Mouse (Mus musculus) regulatory T cell (primary cell): Measurements from ENCODE around the gene Pgam2.

Source experiments
- in situ Hi-C: fragments of 300-600 bp; cut with MboI, MseI; formaldehyde crosslinking; loops from one replicate; pipeline ENCODE4 v1.15.1; 2025; ENCODE audit warnings: high pct_unique_total_duplicates

Pgam2 gene

GRCm38 (mm10) chr11:5807956-5808355, 4.4 kb upstream of the Pgam2 start:
- in situ Hi-C loops, result no loop called here

GRCm38 (mm10) chr11:5805711-5806110, 2.2 kb upstream of the Pgam2 start:
- in situ Hi-C loops, result no loop called here

GRCm38 (mm10) chr11:5804174-5804573, 641 bp upstream of the Pgam2 start:
- in situ Hi-C loops, result no loop called here

GRCm38 (mm10) chr11:5802457-5803217, 896 bp downstream of the Pgam2 start:
- in situ Hi-C loops, result no loop called here

GRCm38 (mm10) chr11:5802005-5802404, 1.5 kb downstream of the Pgam2 start:
- in situ Hi-C loops, result no loop called here

GRCm38 (mm10) chr11:5801511-5801910, 2.0 kb downstream of the Pgam2 start:
- in situ Hi-C loops, result no loop called here

GRCm38 (mm10) chr11:5799621-5800490, 3.7 kb downstream of the Pgam2 start:
- in situ Hi-C loops, result loop anchor here (5.0 kb wide), 1 partner anchor 72 kb away; no protein-coding TSS in a partner anchor

GRCm38 (mm10) chr11:5797928-5798327, 5.6 kb downstream of the Pgam2 start:
- in situ Hi-C loops, result loop anchor here (5.0 kb wide), 1 partner anchor 74 kb away; no protein-coding TSS in a partner anchor

GRCm38 (mm10) chr11:5797371-5797770, 6.2 kb downstream of the Pgam2 start:
- in situ Hi-C loops, result loop anchor here (5.0 kb wide), 1 partner anchor 75 kb away; no protein-coding TSS in a partner anchor

- in situ Hi-C loops, result loop anchor here (5.0 kb wide), 1 partner anchor 75 kb away; no protein-coding TSS in a partner anchor
Observed at GRCm38 (mm10) chr11:5796939-5797338, 6.6 kb downstream of the Pgam2 start.

GRCm38 (mm10) chr11:5795706-5796105, 7.8 kb downstream of the Pgam2 start:
- in situ Hi-C loops, result loop anchor here (5.0 kb wide), 1 partner anchor 77 kb away; no protein-coding TSS in a partner anchor

- in situ Hi-C loops, result loop anchor here (5.0 kb wide), 1 partner anchor 77 kb away; no protein-coding TSS in a partner anchor
Observed at GRCm38 (mm10) chr11:5795290-5795689, 8.2 kb downstream of the Pgam2 start.

- in situ Hi-C loops, result no loop called here
Observed at GRCm38 (mm10) chr11:5790431-5790830, 13.1 kb downstream of the Pgam2 start.

- in situ Hi-C loops, result loop anchor here (5.0 kb wide), 1 partner anchor 37 kb away; no protein-coding TSS in a partner anchor
Observed at GRCm38 (mm10) chr11:5789754-5790333, 13.7 kb downstream of the Pgam2 start.

- in situ Hi-C loops, result loop anchor here (5.0 kb wide), 1 partner anchor 38 kb away; no protein-coding TSS in a partner anchor
Observed at GRCm38 (mm10) chr11:5789071-5789753, 14.3 kb downstream of the Pgam2 start.

- in situ Hi-C loops, result loop anchor here (5.0 kb wide), 1 partner anchor 39 kb away; no protein-coding TSS in a partner anchor
Observed at GRCm38 (mm10) chr11:5788056-5789014, 15.2 kb downstream of the Pgam2 start, which contains the start of gene Dbnl. TSS of gene Dbnl (plus strand) at chr11:5788488.

- in situ Hi-C loops, result loop anchor here (5.0 kb wide), 1 partner anchor 40 kb away; no protein-coding TSS in a partner anchor
Observed at GRCm38 (mm10) chr11:5787671-5788055, 15.9 kb downstream of the Pgam2 start.

GRCm38 (mm10) chr11:5785732-5786131, 17.8 kb downstream of the Pgam2 start:
- in situ Hi-C loops, result loop anchor here (5.0 kb wide), 1 partner anchor 42 kb away; no protein-coding TSS in a partner anchor

GRCm38 (mm10) chr11:5782199-5782944, 21.2 kb downstream of the Pgam2 start:
- in situ Hi-C loops, result no loop called here
